Comparison of ENCODE assay signal across 15 mouse cellular contexts in the genomic region with DNA sequence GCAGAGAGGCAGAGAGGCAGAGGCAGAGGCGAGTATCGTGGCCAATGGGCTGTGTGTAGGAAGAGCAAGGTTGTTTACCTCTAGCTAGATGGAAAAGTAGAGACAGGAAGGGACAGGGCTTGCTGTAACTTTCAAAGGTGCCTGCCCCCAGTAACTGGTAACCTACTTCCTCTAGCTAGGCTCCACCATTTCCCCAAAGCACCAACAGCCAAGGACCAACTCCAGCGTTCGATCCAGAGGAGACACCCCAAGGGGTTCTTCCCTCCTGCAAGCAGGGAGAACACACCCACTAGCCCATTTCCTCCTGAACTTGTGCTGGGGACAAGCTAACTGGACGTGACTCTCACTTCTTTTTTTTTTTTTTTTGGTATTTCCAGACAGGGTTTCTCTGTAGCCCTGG. TPM values are rescaled to one million over a fixed set of nuclear protein-coding genes. Genes with fewer than 3 reads are reported as not detected.
DNase-seq lines count a peak whose midpoint lies in the region; ATAC-seq and TF ChIP-seq lines count a peak whose summit lies in the region.
"Had no signal": no experiment of that assay in that cellular context is flagged by ENCODE, and none has a peak within 500 bp of the region (broad histone marks: within the 10 kb centered on the region; RNA-seq: fewer than 3 reads in every experiment).

No protein-coding gene starts in this region.

- peak; percentile 13; the same call in 1 of the 2 replicates for ATAC-seq in common myeloid progenitor, adult 5-6 weeks (replicated peaks; ENCODE audit: low read depth, poor library complexity, severe bottlenecking)
- ATAC-seq: Patski had no signal

- peaks cover 29% of the 10 kb centered on the region for H3K4me1 ChIP-seq in small intestine, adult 2 months (ENCODE audit: control insufficient read depth, insufficient read depth, insufficient read length, low read length)

- intact Hi-C loops in heart, postnatal 14 days (cut with DNase I) = no loop called here
- intact Hi-C loops in gastrocnemius, adult 2 months (cut with DNase I) = no loop called here

- TF ChIP-seq POLR2A in small intestine, adult 2 months (IDR thresholded peaks at IDR 0.05; ENCODE audit: low read depth, low read length) = no peak

- no peak for TF ChIP-seq CTCF in small intestine, adult 2 months (IDR thresholded peaks at IDR 0.05; ENCODE audit: extremely low read depth, insufficient read length, insufficient replicate concordance, low read depth, low read length)
- TF ChIP-seq CTCF in gastrocnemius, adult 2 months (IDR thresholded peaks at IDR 0.05) = no peak

- H3K27me3 ChIP-seq in small intestine, adult 2 months (ENCODE audit: control insufficient read depth, insufficient read depth, low read length) = no peaks in the 10 kb centered on the region
- H3K27me3 ChIP-seq: Patski; stomach, embryonic 15.5 days had no signal

- 52% methylated on average over 5 of the region's 5 CpGs for WGBS in small intestine, adult 2 months

- peak; percentile 95 for DNase-seq in heart, adult 11 months
- DNase-seq in heart, postnatal 14 days = no peak
- peak; percentile 41 to 47 for DNase-seq in B cell, adult 2 months
- DNase-seq in cerebellum, adult 11 months = no peak
- DNase-seq in gastrocnemius, adult 2 months = no peak
- no peak for DNase-seq in ovary, postnatal 14 days (ENCODE audit: low spot score)
- DNase-seq: adrenal gland, adult 8-10 months; retina, postnatal 1 day had no signal

- no peaks in the 10 kb centered on the region for H3K36me3 ChIP-seq in small intestine, adult 2 months (ENCODE audit: control insufficient read depth, insufficient read depth, low read length)
- H3K36me3 ChIP-seq: heart, embryonic 12.5 days; hindbrain, embryonic 12.5 days; stomach, embryonic 15.5 days had no signal

- H3K4me3 ChIP-seq in small intestine, adult 2 months (ENCODE audit: low read depth, low read length) = no peak overlapping the region
- no peak overlapping the region for H3K4me3 ChIP-seq in gastrocnemius, adult 2 months
- H3K4me3 ChIP-seq: heart, embryonic 12.5 days; hindbrain, embryonic 12.5 days; myocyte; stomach, embryonic 15.5 days had no signal

- H3K27ac ChIP-seq in small intestine, adult 2 months (ENCODE audit: insufficient read depth, low read depth, low read length) = 0 out of 2 replicates have a peak overlapping the region, but pooled peaks have one; percentile 36
- no peak overlapping the region for H3K27ac ChIP-seq in gastrocnemius, adult 2 months
- H3K27ac ChIP-seq: hindbrain, embryonic 12.5 days; stomach, embryonic 15.5 days had no signal

RNA-seq across cellular contexts. Expression of a gene that starts 40.7 kb away (rescaled TPM):
- 10 to 100 TPM; 24.5 to 25.3 TPM for total RNA-seq in heart, postnatal 14 days (2021)
- total RNA-seq in common myeloid progenitor, adult 5-6 weeks (2017) = 38.8 and 39.6 TPM in 2 replicates
- polyA plus RNA-seq in small intestine, adult 2 months (2012; rRNA removed) = 5.5 and 10.7 TPM in 2 replicates
- total RNA-seq in gastrocnemius, adult 2 months (2021) = 10 to 100 TPM; 13.8 to 16.0 TPM

RNA-seq across cellular contexts. Expression of a gene that starts 47.2 kb away (rescaled TPM):
- total RNA-seq in heart, postnatal 14 days (2021) = 100 to 1,000 TPM; 659 to 710 TPM
- total RNA-seq in common myeloid progenitor, adult 5-6 weeks (2017) = 1,892 and 2,280 TPM in 2 replicates
- polyA plus RNA-seq in small intestine, adult 2 months (2012; rRNA removed) = 156 and 262 TPM in 2 replicates
- 100 to 1,000 TPM; 314 to 379 TPM for total RNA-seq in gastrocnemius, adult 2 months (2021)

Comparison
In these comparisons a context has a peak if more than half of its experiments do, and no peak if none do; other contexts are left out.
1. DNase-seq: peak in heart, adult 11 months (single experiment) and B cell, adult 2 months (2 of 2); none in heart, postnatal 14 days (0 of 2), cerebellum, adult 11 months (single experiment), gastrocnemius, adult 2 months (single experiment) and ovary, postnatal 14 days (single experiment).